Mouse (Mus musculus) liver, adult 2 months (tissue): ENCODE data around the gene Sgms1.

ENCODE experiments used
- CTCF ChIP-seq: fragments of 200-500 bp; IDR thresholded peaks from 2 replicates; pipeline ENCODE4 v1.5.1; 2011; ENCODE audit warnings: low read depth, low read length, control low read depth
- POLR2A ChIP-seq: fragments of 200-500 bp; IDR thresholded peaks from 2 replicates; pipeline ENCODE4 v1.6.1; 2011; ENCODE audit warnings: low read length, control low read depth; ENCODE audit not compliant: insufficient read depth; ENCODE audit errors: extremely low read depth

GRCm38 (mm10) chr19:32276817-32277216 lies 112.7 kb downstream of the Sgms1 start:
- TF ChIP-seq POLR2A (no peak), CTCF (0 out of 2 replicates have a peak, but pooled peaks have one; percentile 12)
